Mouse (Mus musculus) cortical plate, adult 2 months (tissue): ENCODE measurements around the gene Alx1.

Experiments
- CTCF ChIP-seq: fragments of 200-500 bp; IDR thresholded peaks from 2 replicates; pipeline ENCODE4 v1.5.1; 2011; ENCODE audit warnings: mild to moderate bottlenecking, control low read depth, low read length; ENCODE audit not compliant: insufficient read depth; ENCODE audit errors: extremely low read depth
- POLR2A ChIP-seq: fragments of 200-500 bp; IDR thresholded peaks from 2 replicates; pipeline ENCODE4 v1.6.1; 2011; ENCODE audit warnings: mild to moderate bottlenecking, low read length, control low read depth; ENCODE audit not compliant: insufficient read depth; ENCODE audit errors: extremely low read depth

DNA sequence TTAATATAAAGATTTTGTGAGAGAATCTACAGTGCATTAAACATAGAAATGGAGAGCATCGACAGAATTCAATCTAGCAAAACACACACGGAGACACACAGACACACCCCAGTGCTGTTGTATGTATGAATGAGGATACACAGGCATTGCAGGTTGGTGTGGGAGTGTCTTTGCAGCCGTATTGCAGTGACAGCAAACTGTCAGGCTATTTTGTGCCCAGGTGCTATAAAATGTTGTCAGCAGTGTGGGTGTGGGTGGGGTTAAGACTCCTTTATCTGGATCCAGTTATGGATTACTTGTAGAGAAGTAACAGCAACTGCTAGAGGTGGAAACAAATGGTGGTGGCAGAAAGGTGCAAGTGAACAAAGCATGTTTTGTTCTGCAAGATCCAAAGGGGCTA, 16.6 kb upstream of the Alx1 start:
- TF ChIP-seq CTCF, result no peak
- TF ChIP-seq POLR2A, result no peak
